Mouse (Mus musculus): ENCODE data around the gene Mcrip1. TPM values are rescaled to one million over a fixed set of nuclear protein-coding genes. Genes with fewer than 3 reads are reported as not detected.

The Mcrip1 gene
- polyA plus RNA-seq, 1 experiment from 2014 or later = 78.0 TPM

GRCm38 (mm10) chr11:120497436-120497835 is 52.1 kb downstream of the Mcrip1 start:
- no peaks in the 10 kb centered on the region for H3K27me3 ChIP-seq
- in situ Hi-C loops (cut with MboI; ENCODE audit: low pct_unique_long_range_greater_than_20kb) = no loop called here
- ATAC-seq = no peak
- POLR2A ChIA-PET = interaction anchor here (0.6 kb wide), 1 partner anchor 89 kb away, joined by 3 read pairs; no protein-coding TSS in a partner anchor
- no peak for DNase-seq (ENCODE audit: low read depth, low spot score)
- TF ChIP-seq CTCF (IDR thresholded peaks at IDR 0.05) = no peak
- CTCF ChIA-PET = interaction anchor here (1.1 kb wide), 1 partner anchor 8 kb away, joined by 3 read pairs; no protein-coding TSS in a partner anchor

DNA sequence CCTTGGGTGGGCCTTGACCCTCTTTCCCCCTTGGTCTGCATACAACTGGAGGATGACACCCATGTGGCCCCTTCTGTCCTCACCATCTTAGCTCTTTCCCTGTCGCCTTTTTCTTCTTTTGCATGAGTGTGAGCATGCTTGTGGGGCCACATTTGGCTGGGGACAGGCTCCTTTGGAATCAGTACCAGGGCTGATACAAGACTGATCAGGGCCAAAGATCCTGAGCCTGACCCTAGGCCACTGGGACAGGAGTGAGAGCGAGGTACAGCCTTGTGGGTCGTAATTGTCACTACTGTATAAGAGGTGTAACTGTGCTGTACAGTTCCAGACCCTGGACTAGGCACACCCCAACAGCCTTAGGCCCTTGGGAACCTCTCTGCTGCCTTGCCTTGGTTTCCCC is 55.6 kb downstream of the Mcrip1 start:
- DNase-seq (ENCODE audit: low read depth, low spot score) (no peak), ATAC-seq (no peak)
- CTCF ChIA-PET = interaction anchor here (0.9 to 1.2 kb wide), 2 partner anchors 16 to 72 kb away, joined by 3 read pairs; no protein-coding TSS in a partner anchor
- POLR2A ChIA-PET = no interaction called here
- in situ Hi-C loops (cut with MboI; ENCODE audit: low pct_unique_long_range_greater_than_20kb) = no loop called here
- no peak for TF ChIP-seq CTCF (IDR thresholded peaks at IDR 0.05)
- no peaks in the 10 kb centered on the region for H3K27me3 ChIP-seq

GRCm38 (mm10) chr11:120493351-120493750 is 56.2 kb downstream of the Mcrip1 start:
- no peak for ATAC-seq
- in situ Hi-C loops (cut with MboI; ENCODE audit: low pct_unique_long_range_greater_than_20kb) = no loop called here
- no peaks in the 10 kb centered on the region for H3K27me3 ChIP-seq
- DNase-seq (ENCODE audit: low read depth, low spot score) = no peak
- TF ChIP-seq CTCF (IDR thresholded peaks at IDR 0.05) = no peak
- ChIA-PET CTCF (interaction anchor here (0.9 to 4.6 kb wide), 4 partner anchors 14 to 84 kb away, joined by 3 to 26 read pairs (median 4); no protein-coding TSS in a partner anchor), POLR2A (interaction anchor here (0.8 kb wide), 1 partner anchor 11 kb away, joined by 3 read pairs; no protein-coding TSS in a partner anchor)

Other genes with a start within 250 kb of the Mcrip1 start
- gene Actg1, start 201.2 kb downstream of the Mcrip1 start, polyA plus RNA-seq (2021) = 2,862 TPM
- gene Fscn2, start 188.2 kb downstream of the Mcrip1 start, polyA plus RNA-seq (2021) = 0.23 TPM
- gene Faap100, start 171.0 kb downstream of the Mcrip1 start, polyA plus RNA-seq (2021) = 15.1 TPM
- 69.2 TPM for gene Nploc4, start 112.0 kb downstream of the Mcrip1 start, polyA plus RNA-seq (2021)
- not detected for gene Tspan10, start 107.1 kb downstream of the Mcrip1 start, polyA plus RNA-seq (2021)
- gene Pde6g, start 96.2 kb downstream of the Mcrip1 start, polyA plus RNA-seq (2021) = 0.24 TPM
- 14.4 TPM for gene Oxld1, start 91.7 kb downstream of the Mcrip1 start, polyA plus RNA-seq (2021)
- gene Ccdc137, start 91.6 kb downstream of the Mcrip1 start, polyA plus RNA-seq (2021) = 25.6 TPM
- 36.3 TPM for gene Arl16, start 82.1 kb downstream of the Mcrip1 start, polyA plus RNA-seq (2021)
- 172 TPM for gene Mrpl12, start 65.1 kb downstream of the Mcrip1 start, polyA plus RNA-seq (2021)
- 41.2 TPM for gene Slc25a10, start 57.9 kb downstream of the Mcrip1 start, polyA plus RNA-seq (2021)
- not detected for gene Gcgr, start 19.0 kb downstream of the Mcrip1 start, polyA plus RNA-seq (2021)
- gene Ppp1r27, start 1.4 kb upstream of the Mcrip1 start, polyA plus RNA-seq (2021) = not detected
- 661 TPM for gene P4hb, start 23.5 kb upstream of the Mcrip1 start, polyA plus RNA-seq (2021)
- gene Arhgdia, start 31.9 kb upstream of the Mcrip1 start, polyA plus RNA-seq (2021) = 439 TPM
- gene Alyref, start 48.6 kb upstream of the Mcrip1 start, polyA plus RNA-seq (2021) = 118 TPM
- 82.8 TPM for gene Anapc11, start 48.7 kb upstream of the Mcrip1 start, polyA plus RNA-seq (2021)
- 0.59 TPM for gene Npb, start 58.8 kb upstream of the Mcrip1 start, polyA plus RNA-seq (2021)
- gene Pcyt2, start 68.2 kb upstream of the Mcrip1 start, polyA plus RNA-seq (2021) = 108 TPM
- 30.1 TPM for gene Sirt7, start 75.5 kb upstream of the Mcrip1 start, polyA plus RNA-seq (2021)
- 54.6 TPM for gene Mafg, start 83.9 kb upstream of the Mcrip1 start, polyA plus RNA-seq (2021)
- gene Pycr1, start 94.0 kb upstream of the Mcrip1 start, polyA plus RNA-seq (2021) = 6.7 TPM
- gene Myadml2, start 98.4 kb upstream of the Mcrip1 start, polyA plus RNA-seq (2021) = not detected
- 0.21 TPM for gene Notum, start 111.4 kb upstream of the Mcrip1 start, polyA plus RNA-seq (2021)
- gene Aspscr1, start 123.2 kb upstream of the Mcrip1 start, polyA plus RNA-seq (2021) = 54.9 TPM
- gene Cenpx, start 164.0 kb upstream of the Mcrip1 start, polyA plus RNA-seq (2021) = 21.7 TPM
- gene Lrrc45, start 164.2 kb upstream of the Mcrip1 start, polyA plus RNA-seq (2021) = 50.6 TPM
- 10.0 TPM for gene Rac3, start 171.7 kb upstream of the Mcrip1 start, polyA plus RNA-seq (2021)
- gene Dcxr, start 177.6 kb upstream of the Mcrip1 start, polyA plus RNA-seq (2021) = 17.2 TPM
- gene Cbr2, start 182.4 kb upstream of the Mcrip1 start, polyA plus RNA-seq (2021) = 17.0 TPM
- gene Hmga1b, start 213.1 kb upstream of the Mcrip1 start, polyA plus RNA-seq (2021) = 57.8 TPM
- 17.1 TPM for gene Rfng, start 234.5 kb upstream of the Mcrip1 start, polyA plus RNA-seq (2021)
- 138 TPM for gene Gps1, start 234.5 kb upstream of the Mcrip1 start, polyA plus RNA-seq (2021)
- gene Dus1l, start 246.7 kb upstream of the Mcrip1 start, polyA plus RNA-seq (2021) = 46.0 TPM